Mouse (Mus musculus) gastrocnemius, adult 8-10 months (tissue): ENCODE results near the gene Zswim7. TPM values are rescaled to one million over a fixed set of nuclear protein-coding genes. Genes with fewer than 3 reads are reported as not detected.
A peak's percentile ranks its signal among the peaks of the same experiment; 100 is the strongest.

Source experiments
- DNase-seq, 2 experiments: peaks; one replicate each; pipeline ENCODE4 v3.0.0; 2022; ENCODE audit warnings: low spot score in 2 of 2
- total RNA-seq, 4 experiments: library from RNA; stranded (reverse); gene quantifications; 2 replicates each; pipeline ENCODE4 v1.2.4; 2022

The Zswim7 gene
- total RNA-seq, 4 experiments from 2014 or later = 44.3 to 51.0 (median 47.8) TPM

DNA sequence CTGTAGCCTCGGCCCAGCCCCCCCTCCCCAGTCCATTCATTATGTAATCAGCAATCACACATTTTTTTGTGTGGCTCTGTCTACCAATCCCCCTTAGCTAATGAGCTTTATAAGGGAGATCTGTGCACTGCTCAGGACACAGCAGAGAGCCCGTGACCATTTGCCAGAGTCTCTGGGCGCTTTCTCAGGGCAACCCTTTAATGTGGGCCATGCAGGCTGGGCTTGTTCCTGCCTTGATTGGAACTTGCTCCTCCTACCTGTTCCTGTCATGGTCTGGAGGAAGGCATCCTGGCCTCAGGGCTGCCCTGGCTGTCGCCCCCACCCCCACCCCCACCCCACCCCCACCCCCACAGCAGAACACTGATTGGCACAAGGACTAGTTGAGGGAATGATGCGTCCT, 22.0 kb downstream of the Zswim7 start:
- DNase-seq = no peak

DNA sequence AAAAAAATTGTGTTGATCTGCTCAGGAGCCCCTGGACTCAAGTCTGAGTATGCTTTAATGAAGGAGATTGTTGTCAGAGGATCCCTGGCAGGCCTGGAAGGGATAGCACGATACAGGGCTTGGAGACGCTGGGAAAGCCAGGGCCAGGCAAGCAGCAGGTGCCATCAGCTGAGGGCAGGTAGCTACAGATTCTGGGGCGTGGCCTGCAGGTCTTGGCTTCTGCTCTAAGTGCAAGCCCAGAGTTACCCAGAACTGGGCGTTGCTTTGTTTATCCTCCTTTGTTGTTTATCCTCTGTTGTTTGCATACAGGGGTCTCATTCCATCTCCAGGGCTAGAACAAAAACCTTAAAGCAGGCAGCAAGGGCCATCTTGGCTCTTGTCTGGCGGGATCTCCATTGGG, 27.8 kb downstream of the Zswim7 start:
- DNase-seq = no peak

DNA sequence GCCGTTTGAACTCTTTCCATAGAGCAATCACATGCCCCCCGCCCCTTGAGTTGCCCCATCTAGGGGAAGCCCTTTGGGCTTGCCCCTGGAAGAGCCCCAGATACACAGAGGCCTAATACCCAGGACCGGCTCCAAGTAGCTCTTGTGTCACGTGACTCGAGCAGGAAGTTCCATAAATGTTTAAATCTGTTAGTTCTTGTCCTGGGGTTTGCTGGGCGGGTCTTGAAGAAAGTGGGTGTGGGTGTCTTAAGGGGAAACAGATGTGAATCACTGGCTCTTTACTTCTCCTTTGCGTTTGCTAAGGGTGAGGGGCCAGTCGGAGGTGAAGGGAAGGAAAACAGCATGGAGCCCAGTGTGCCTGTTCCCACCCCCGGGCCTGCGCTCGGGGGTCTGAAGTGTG, 30.1 kb downstream of the Zswim7 start:
- DNase-seq = peak in 1 of 2 experiments; percentile 15

DNA sequence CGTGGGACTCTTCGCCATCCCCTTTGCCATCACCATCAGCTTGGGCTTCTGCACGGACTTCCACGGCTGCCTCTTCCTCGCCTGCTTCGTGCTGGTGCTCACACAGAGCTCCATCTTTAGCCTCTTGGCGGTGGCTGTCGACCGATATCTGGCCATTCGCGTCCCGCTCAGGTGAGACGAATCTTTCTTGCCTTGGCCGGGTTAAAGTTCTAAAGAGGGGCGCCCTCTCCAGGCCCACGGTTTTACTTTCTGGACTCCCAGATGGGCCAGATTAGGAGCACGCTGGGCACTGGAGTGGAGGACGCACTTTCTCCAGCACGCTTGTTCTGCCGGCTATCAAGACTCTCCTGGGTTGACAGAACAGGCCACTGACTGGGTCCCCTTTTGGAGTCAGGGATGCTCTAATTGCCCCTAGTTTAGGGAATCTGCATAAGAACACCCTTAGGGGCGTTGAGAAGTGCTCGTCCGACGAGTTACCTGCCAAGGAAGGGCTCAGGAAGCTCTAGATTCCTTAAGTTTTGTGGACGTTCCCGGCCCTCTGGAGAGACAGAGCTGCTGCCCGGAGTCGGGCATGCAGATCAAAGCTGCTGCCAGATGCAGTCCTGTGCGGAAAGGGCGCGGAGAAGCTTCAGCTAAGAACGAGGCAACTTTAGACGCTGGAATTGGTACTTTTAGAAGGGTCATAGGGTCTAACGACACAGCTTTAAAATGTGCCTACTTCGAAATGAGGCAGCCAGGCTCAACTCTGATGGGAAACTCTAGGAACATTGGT, 31.7 kb downstream of the Zswim7 start:
- DNase-seq = no peak

DNA sequence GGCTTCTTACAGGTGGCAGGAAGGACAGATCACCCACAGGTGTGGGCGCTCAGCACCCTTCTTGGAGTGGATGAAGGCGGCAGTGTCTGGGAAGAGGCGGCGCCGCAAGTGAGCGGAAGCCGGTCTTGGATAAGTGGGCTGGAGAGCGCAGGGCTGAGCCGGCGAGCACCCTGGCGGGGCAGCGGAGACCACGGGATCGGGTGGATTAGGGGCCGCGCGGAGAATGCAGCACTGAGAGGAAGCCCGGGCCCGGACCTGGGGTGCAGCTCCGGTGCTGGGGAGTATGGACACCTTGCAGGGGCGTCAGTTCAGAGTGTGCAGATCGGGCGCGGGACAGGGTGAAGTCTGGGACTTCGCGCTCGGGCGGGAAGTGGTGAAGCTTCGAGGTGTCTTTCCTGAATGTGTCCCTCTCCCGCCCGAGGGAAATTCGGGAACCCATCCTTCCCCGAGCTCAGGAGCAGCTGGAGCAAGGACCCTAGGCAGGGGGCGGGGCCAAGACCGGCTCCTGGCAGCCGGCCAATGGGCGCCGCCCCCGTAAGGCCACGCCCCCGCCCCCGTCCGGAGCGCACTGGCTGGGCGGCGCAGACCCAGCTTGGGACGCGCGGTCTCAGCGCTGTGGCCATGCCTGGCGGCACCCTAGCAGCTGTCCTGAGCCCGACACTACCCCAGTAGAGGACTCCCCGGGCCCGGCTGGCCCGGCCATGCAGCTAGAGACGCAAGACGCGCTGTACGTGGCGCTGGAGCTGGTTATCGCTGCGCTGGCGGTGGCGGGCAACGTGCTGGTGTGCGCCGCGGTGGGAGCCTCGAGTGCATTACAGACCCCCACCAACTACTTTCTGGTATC, 32.6 kb downstream of the Zswim7 start, which contains the start of gene Adora2b:
TSS of gene Adora2b (plus strand) at position 584 of the 844 bp plus-strand sequence.
- DNase-seq = peak; percentile 25 to 46

DNA sequence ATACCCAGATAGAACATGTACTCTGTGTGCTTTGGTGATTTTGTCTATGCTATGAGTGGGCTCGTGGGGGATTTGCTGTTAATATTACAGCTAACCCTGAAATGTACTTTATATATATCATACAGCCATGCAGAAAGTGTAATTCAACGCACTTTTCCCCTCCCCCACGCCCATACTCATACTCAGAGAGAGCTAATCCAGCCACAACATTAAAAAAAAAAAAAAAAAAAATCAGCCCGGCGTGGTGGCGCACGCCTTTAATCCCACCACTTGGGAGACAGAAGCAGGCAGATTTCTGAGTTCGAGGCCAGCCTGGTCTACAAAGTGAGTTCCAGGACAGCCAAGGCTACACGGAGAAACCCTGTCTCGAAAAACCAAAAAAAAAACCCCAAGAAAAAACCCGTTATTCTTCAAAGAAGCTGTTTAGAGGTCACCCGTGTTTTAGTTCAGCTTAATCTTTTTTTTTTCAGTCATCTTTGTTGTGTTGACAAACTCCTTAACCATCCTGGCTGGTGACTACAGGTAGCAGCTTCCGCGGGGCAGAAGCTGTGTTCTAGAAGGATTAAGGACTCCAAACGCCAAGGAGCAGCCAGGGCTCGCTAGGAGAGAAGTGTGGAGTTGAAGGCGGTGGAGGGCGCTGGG, 33.3 kb downstream of the Zswim7 start:
- no peak for DNase-seq

DNA sequence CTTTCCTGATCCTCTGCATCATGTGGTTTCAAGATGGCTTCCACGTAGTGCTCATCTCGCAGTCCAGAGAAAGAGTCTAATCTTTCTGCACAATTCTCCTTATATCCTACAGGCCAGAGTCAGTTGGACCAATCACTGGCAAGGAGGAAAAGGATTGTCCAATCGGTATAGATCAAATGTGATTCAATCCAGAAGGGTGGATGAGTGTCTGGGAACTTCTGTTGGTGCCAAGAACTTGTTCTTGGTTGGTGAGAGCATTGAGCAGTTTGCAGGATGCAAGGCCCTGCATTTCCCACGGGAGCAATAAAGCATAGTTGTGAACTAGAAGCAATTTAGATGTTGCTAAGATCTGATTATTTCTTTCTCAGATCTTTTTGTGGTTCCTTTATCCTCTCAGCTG, 36.7 kb downstream of the Zswim7 start:
- no peak for DNase-seq

DNA sequence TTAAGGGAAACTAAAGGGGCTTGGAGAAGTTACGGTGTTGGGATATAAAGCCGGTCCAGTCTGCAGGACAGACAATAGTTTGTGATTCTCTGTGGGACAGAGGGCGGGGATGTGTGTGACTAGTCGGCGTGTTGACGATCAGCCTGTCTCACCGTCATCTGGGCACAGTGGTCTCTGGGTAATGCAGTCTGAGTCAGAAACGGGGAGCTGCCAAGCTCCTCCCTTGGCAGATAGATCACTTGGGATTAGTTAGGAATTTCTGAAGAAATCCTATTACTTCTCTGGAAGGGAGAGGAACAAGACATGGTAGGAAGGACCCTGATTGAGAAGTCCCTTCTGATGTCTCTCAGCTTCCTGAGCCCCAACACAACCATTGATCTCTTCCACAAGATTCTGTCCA, 37.3 kb downstream of the Zswim7 start:
- peak in 1 of 2 experiments; percentile 20 for DNase-seq

DNA sequence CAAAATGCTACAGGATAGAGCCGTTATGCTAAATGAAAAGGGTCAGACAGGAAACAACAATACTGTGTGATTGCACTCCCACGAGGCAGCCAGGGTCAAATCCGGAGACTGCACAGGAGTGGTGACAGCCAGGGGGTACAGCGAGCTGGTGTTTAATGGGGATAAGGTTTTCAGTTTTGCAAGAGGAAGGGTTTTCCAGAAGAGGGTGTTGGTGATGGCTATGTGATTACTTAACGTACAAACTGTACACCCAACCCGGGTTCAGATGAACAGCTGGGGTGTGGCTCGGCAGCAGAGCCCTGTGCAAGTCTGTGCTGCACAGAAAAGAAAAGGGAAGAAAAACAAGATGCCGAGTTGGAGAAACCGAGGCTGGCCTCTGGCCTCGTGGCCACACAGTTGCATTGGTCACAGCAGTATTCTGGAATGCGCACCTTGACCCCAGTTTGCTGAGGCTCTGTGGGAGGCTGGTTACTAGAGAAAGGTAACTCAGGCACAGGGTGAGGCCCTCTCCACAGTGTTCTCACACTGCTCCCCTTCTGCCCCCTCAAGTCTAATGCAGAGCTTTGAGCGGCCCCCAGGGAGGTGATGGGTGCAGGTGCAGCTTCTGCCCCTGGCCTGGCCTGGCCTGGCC, 40.4 kb downstream of the Zswim7 start:
- DNase-seq = no peak

DNA sequence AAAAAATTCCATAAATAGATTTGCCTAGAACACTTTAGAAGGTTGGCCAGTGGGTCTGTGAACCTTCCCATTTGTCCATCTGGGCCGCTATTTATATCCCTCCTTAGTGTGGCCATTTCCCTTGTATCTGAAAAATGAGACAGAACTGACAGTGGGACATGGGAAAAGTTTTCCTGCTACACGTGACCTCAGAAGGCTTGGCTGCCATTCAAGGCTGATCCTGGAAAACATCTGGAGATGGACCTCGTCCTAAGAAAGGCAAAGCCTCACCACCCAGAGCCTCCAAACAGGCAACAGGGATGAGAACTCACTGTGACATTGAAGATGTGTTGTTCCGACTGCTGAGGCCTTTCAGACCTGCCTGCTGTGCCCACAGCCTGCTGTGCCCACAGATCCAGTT, 56.4 kb downstream of the Zswim7 start:
- DNase-seq = peak in 1 of 2 experiments; percentile 15

DNA sequence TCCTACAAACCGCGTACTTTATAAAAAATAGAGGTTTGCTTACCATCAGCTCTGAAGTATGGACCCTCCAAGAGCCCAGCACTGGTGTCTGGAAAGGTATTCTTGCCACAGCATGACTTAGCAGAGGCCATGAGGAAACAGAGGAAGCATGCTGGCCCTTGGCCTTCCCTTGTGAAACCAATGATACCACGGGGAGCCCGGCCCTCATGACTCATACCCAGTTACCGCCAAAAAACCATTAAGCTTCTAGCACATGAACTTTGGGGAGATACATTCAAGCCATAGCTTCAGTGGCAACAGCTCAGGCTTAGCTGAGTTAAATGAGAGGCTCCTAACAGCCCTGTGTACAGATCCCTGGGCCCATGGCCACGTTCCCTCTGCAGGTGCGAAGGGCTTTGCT, 57.2 kb downstream of the Zswim7 start:
- peak; percentile 33 to 36 for DNase-seq

DNA sequence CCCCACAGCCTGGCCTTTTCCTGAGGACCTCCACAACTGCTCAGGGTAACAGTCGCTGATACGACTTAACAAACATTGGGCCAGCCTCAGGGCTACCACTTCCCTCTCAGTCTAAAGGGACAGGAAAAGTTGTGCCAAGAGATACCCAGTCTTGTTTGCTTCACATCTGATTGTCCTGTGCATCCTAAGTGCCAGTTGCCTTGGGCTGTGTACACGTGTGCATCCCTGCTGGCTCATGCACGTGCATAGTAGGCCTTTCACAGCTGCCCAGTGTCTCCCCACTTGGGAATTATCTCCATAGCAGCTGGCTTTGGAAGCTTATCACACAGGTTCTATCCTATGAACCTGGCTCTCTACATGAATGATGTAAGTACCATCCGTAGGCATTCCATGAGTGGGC, 57.8 kb downstream of the Zswim7 start:
- DNase-seq = no peak

DNA sequence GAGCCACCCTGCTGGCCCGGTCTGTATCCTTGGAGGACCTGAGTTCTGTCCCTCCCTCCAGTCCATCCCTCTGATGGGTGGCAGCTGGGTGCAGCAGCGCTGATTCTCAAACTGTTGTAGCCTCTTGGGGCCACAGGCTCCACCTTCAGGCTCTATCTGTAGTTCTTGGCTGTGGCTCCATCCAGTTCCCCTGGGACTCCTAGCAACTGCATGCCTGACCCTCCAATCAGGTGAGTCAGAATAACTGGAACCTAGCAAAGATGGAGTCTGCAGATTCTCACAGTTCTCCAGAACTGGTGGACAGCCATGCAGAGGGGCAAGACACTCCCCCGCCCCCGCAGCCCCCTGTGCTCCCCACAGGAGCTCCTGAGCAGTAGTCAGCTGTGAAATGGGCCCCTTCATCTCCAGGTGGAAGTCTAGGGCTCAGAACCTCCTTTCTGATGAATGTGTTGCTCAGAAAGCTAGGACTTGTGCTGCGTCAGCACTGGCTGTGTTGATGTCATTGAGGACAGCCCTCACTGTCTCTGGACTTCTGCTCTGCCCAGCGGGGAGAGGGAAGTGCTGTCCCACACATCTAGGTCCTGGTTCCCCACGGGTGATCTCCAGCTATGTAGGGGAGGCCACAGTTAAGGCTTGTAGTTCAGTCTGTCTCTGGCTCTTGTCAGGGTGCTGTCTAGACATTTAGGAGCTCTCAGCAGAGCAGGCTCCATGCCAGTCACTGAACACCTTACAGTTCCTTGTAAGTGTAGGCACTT, 60.2 kb downstream of the Zswim7 start:
- DNase-seq = no peak

DNA sequence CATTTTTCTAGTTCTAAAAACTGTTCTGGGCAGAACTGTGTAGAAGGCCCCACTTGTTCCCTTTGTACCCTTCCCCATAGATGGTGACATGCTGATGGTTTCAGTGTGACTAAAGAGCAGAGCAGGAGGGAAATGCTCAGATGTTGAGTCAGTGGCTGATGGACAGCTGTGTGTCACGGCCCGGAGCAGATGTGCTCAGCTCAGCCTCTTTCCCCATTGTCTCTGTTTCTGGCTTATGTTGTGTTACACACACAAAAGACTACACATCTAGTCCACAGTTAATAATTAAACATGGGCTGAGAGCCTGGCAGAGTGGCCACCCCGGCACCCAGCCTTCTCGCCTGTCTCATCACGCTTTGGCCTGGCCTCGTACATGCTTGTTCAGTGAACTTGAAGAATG, 63.4 kb downstream of the Zswim7 start:
- no peak for DNase-seq

Other genes starting within 250 kb of the Zswim7 start
- gene Adora2b, start 32.4 kb downstream of the Zswim7 start, total RNA-seq = under 1 TPM; 0.24 to 0.61 (median 0.37) TPM
- gene Ttc19, start 98 bp upstream of the Zswim7 start, total RNA-seq = 10 to 100 TPM; 37.5 to 45.7 (median 40.5) TPM
- 1 to 10 TPM; 1.6 to 1.9 (median 1.8) TPM for gene Pigl, start 177.1 kb upstream of the Zswim7 start, total RNA-seq
- 100 to 1,000 TPM; 114 to 145 (median 126) TPM for gene Ncor1, start 177.2 kb upstream of the Zswim7 start, total RNA-seq